Mouse (Mus musculus) lung, embryonic 16.5 days (tissue): Measurements from ENCODE around the gene Tacc2. TPM values are rescaled to one million over a fixed set of nuclear protein-coding genes. Genes with fewer than 3 reads are reported as not detected.
"Not testable (repeated sequence)": the region's sequence is repeated elsewhere in the genome, so short reads cannot be mapped to it uniquely, and the experiment has no call there.

Experiments used
- ATAC-seq: fragments of 200-750 bp; cut with Nextera tagmentation; 2 replicates; pipeline ENCODE4 v1.8.0; 2017; ENCODE audit warnings: low read depth, mild to moderate bottlenecking, moderate library complexity
- H3K27ac ChIP-seq: fragments of 300-500 bp; sonication (generic); 2 replicates; pipeline ENCODE4 v1.5.1; 2014; ENCODE audit warnings: mild to moderate bottlenecking, control low read depth, low read length
- H3K27me3 ChIP-seq: fragments of 300-500 bp; sonication (generic); 2 replicates; pipeline ENCODE4 v1.6.1; 2014; ENCODE audit warnings: low read depth, low read length, mixed read lengths; ENCODE audit not compliant: control insufficient read depth, insufficient read depth
- H3K36me3 ChIP-seq: fragments of 300-500 bp; sonication (generic); 2 replicates; pipeline ENCODE4 v1.6.1; 2014; ENCODE audit warnings: low read length; ENCODE audit not compliant: control insufficient read depth, insufficient read depth
- H3K4me1 ChIP-seq: fragments of 300-500 bp; sonication (generic); replicated peaks from 2 replicates; pipeline ENCODE4 v1.6.1; 2014; ENCODE audit warnings: low read length, mixed read lengths; ENCODE audit not compliant: control insufficient read depth, insufficient read depth
- H3K4me2 ChIP-seq: fragments of 300-500 bp; sonication (generic); 2 replicates; pipeline ENCODE4 v1.6.1; 2014; ENCODE audit warnings: low read depth, low read length, control low read depth
- H3K4me3 ChIP-seq: fragments of 300-500 bp; sonication (generic); 2 replicates; pipeline ENCODE4 v1.5.1; 2014; ENCODE audit warnings: mild to moderate bottlenecking, low read length, control low read depth
- H3K9ac ChIP-seq: fragments of 300-500 bp; sonication (generic); 2 replicates; pipeline ENCODE4 v1.6.1; 2014; ENCODE audit warnings: low read length, control low read depth
- H3K9me3 ChIP-seq: fragments of 300-500 bp; sonication (generic); 2 replicates; pipeline ENCODE4 v1.6.1; 2016; ENCODE audit warnings: low read length; ENCODE audit not compliant: control insufficient read depth
- WGBS: fragments of 180-500 bp; shearing (Covaris S2); extraction: QIAGEN DNeasy Blood & Tissue Kit; methylation state at CpG from one replicate; pipeline ENCODE4 v1.1.7; 2014; 5-methylcytosine and 5-hydroxymethylcytosine counted together
- polyA plus RNA-seq: library from polyadenylated mRNA; unstranded; fragments of >200 nt; fragmentation: Nextera tagmentation; extraction: Ambion mirVana; gene quantifications from 2 replicates; pipeline ENCODE4 v1.2.1, GENCODE M21; 2015

The Tacc2 gene
- polyA plus RNA-seq, 1 experiment from 2014 or later, result 21.7 TPM

DNA sequence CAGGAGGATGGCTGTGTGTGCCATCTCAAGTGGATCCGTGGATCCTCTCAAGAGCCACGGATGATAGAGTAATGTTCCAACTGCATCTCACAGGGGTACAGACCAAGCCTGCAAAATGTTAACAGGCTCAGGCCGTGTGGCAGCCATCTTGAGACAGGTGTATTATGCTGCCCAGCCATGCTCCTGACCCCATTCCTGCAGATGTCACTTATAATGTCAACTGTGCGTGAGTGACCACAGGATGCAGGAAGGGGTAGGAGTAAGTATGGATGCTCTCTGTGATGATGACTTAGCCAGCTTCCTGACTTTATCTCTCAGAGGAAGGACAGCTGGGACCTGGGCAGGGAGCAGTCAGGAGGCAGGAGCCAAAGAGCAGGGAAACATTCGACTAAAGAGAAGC, 86.8 kb downstream of the Tacc2 start:
- H3K4me3 ChIP-seq, result no peak overlapping the region
- no peak for ATAC-seq
- H3K27me3 ChIP-seq, result no peaks in the 10 kb centered on the region
- WGBS, result 93% methylated on average over 5 of the region's 5 CpGs
- H3K4me1 ChIP-seq, result peaks cover 8% of the 10 kb centered on the region
- no peak overlapping the region for H3K4me2 ChIP-seq
- no peak overlapping the region for H3K27ac ChIP-seq
- H3K9ac ChIP-seq, result no peak overlapping the region
- no peaks in the 10 kb centered on the region for H3K9me3 ChIP-seq
- peaks cover 2% of the 10 kb centered on the region; the same call in 1 of the 2 replicates for H3K36me3 ChIP-seq

DNA sequence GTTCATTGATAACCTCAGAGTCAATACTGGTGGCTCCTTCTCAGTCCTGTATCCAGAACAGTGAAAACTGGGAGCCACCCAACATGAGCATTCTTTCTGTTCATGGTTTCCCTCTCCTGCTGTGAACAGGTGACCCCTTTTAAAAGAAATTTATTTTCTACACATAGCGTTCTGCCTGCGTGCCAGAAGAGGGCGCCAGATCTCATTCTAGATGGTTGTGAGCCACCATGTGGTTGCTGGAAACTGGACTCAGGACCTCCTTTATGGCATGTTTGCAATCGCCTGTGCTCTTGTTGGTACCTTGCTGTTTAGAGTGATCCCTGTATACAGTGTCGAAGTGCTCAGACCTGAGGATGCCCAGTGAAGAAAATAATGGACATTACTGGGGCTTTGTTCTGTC, 87.4 kb downstream of the Tacc2 start:
- Histone ChIP-seq H3K9ac (no peak overlapping the region), H3K4me1 (peaks cover 14% of the 10 kb centered on the region), H3K36me3 (peaks cover 2% of the 10 kb centered on the region; the same call in 1 of the 2 replicates), H3K9me3 (no peaks in the 10 kb centered on the region), H3K27me3 (no peaks in the 10 kb centered on the region), H3K27ac (no peak overlapping the region), H3K4me2 (no peak overlapping the region), H3K4me3 (no peak overlapping the region)
- WGBS, result 88% methylated on average over 5 of the region's 5 CpGs
- ATAC-seq, result no peak

DNA sequence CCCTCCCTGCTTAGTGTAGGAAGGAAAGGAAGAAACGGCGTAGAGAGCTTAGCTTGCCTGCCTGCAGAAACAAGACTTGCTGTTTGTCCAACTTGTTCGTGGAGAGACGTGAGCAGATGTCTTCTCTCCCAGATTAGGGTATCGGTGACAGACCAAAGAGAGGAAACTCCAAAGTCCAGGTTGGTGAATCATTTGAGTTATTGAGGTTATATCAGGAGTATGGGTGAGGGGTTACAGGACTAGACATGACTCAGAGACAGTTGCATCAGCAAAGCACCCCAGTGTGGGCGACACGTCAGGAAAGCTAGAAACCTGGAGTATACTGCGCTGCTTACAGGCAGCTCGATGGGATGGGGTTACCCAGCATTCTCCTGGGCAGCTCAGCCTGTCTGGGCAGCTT, 88.1 kb downstream of the Tacc2 start:
- Histone ChIP-seq H3K9ac (no peak overlapping the region), H3K27ac (no peak overlapping the region), H3K36me3 (peaks cover 2% of the 10 kb centered on the region; the same call in 1 of the 2 replicates), H3K4me1 (peaks cover 21% of the 10 kb centered on the region), H3K4me2 (no peak overlapping the region), H3K4me3 (no peak overlapping the region), H3K27me3 (no peaks in the 10 kb centered on the region), H3K9me3 (no peaks in the 10 kb centered on the region)
- no peak for ATAC-seq
- WGBS, result 95% methylated on average over 9 of the region's 9 CpGs

DNA sequence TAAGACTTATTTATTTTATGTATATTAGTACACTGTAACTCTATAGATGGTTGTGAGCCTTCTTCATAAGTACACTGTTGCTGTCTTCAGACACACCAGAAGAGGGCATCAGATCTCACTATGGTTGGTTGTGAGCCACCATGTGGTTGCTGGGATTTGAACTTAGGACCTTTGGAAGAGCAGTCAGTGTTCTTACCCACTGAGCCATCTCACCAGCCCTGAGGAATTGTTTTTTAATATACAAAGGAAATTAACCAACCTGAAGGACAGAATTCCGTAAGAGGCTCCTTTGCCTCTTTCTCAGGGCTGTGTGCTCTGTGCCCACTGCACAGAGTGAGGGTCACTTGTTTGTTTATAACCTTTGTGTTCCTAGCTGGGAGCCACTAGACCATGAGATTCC, 90.8 kb downstream of the Tacc2 start:
- H3K27me3 ChIP-seq, H3K36me3 ChIP-seq, H3K4me2 ChIP-seq, ATAC-seq, H3K9ac ChIP-seq, H3K4me3 ChIP-seq, H3K27ac ChIP-seq, H3K9me3 ChIP-seq: not testable (repeated sequence)
- 89% methylated on average over 1 of the region's 1 CpGs for WGBS
- H3K4me1 ChIP-seq, result peaks cover 35% of the 10 kb centered on the region

DNA sequence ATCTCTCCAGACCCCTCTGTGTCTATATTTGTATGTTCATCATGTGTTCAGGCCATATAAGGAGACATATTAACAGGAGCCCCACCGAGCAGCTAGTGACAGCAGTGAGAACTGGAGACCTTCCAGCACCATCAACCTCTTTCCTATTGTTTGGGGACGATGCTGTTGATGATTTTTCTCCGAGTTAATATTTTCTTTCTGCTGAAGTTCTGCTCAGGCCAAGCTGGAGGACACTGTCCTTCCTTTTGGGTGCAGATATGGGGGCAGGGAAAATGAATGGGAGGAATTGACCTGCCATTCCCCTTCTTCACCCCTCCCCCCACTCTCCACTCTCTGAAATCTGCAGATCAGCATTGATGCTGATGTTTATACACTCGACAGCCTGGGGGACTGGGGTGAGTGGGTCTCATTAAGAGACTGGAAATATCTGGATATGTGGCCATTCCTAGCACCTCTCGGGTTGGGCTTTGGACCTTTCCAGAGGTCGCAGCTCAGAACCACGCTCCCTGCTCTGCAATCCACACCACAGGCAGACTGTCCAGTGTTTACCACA, 91.6 kb downstream of the Tacc2 start:
- Histone ChIP-seq H3K36me3 (no peaks in the 10 kb centered on the region), H3K9me3 (no peaks in the 10 kb centered on the region), H3K4me2 (no peak overlapping the region), H3K4me3 (no peak overlapping the region), H3K27ac (peak overlapping the region; percentile 75), H3K9ac (no peak overlapping the region), H3K27me3 (no peaks in the 10 kb centered on the region), H3K4me1 (peaks cover 37% of the 10 kb centered on the region)
- 29% methylated on average over 7 of the region's 7 CpGs for WGBS
- ATAC-seq, result peak; percentile 53

DNA sequence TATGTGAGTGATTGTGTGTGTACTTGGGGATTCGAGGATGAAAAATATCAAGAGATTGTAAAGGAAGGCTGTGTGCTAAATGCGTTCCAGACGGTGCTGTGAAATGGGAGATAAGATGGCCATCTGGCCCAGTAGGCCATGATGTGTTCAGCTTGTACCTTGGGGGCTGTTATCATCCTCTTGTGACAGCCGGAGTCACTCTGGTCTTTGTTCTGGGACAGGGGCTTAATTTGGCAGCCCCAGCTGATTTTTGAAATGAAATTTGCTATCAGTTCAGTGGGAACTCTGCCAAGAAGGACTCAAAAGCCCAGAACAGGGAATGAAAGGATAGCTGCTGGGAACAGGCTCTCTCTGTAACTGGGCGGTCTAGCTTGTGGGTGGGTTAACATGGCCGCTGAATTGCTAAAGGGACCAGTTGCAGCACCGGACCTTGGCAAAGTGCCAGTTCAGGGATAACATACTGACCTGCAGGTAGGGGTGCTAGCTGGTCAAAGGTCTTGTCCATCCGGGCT, 92.2 kb downstream of the Tacc2 start:
- Histone ChIP-seq H3K36me3 (no peaks in the 10 kb centered on the region), H3K9ac (no peak overlapping the region), H3K4me1 (peaks cover 42% of the 10 kb centered on the region), H3K4me2 (no peak overlapping the region), H3K9me3 (no peaks in the 10 kb centered on the region), H3K27me3 (no peaks in the 10 kb centered on the region), H3K27ac (peak overlapping the region; percentile 75), H3K4me3 (no peak overlapping the region)
- peak; percentile 77 for ATAC-seq
- WGBS, result 26% methylated on average over 8 of the region's 8 CpGs

DNA sequence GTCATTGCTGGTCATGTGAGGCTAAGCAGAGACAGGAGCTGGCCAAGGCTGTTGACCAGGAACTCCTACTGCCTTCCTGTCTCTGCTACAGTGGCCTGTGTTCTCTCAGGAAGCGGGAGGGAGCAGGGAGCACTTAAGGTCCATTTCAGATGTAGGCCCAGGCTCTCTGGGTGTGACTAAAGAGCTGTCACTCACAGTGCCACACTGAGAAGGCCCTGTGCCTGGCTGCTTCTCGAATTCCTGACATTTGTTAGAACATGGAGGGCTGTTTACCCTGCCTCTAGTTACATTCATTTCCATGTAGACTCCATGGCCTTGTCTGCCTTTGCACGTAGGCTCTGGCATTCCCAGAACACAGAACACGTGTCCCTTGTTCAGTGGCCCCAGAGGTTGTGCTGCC, 93.1 kb downstream of the Tacc2 start:
- ATAC-seq, result peak; percentile 29; the same call in 1 of the 2 replicates
- H3K27me3 ChIP-seq, result no peaks in the 10 kb centered on the region
- H3K4me1 ChIP-seq, result peaks cover 44% of the 10 kb centered on the region
- no peak overlapping the region for H3K4me2 ChIP-seq
- H3K4me3 ChIP-seq, result no peak overlapping the region
- WGBS, result 48% methylated on average over 4 of the region's 4 CpGs
- no peak overlapping the region for H3K9ac ChIP-seq
- H3K36me3 ChIP-seq, result no peaks in the 10 kb centered on the region
- no peaks in the 10 kb centered on the region for H3K9me3 ChIP-seq
- H3K27ac ChIP-seq, result peak overlapping the region; percentile 71

DNA sequence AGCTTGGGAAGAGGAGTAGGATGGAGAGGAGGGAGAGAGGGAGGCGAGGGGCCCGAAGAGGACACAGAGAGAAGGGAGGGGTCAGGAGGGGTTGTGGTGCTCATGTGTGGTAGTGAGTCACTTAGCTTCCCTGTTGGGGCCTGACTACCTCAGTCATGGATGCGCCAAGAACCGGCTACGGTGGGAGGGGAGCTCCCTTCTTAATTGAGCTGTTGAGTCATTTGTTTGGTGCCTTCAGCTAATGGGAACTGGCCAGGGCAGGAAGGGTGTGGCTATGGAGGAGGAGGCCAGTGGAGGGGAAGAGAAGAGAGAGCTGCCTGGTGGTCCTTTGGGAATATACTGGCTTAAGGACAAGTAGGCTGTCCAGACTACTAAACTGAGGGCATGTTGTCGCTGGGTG, 94.1 kb downstream of the Tacc2 start:
- no peak overlapping the region for H3K9ac ChIP-seq
- no peaks in the 10 kb centered on the region for H3K27me3 ChIP-seq
- H3K27ac ChIP-seq, result no peak overlapping the region
- ATAC-seq, result no peak
- H3K4me2 ChIP-seq, result no peak overlapping the region
- H3K9me3 ChIP-seq, result no peaks in the 10 kb centered on the region
- peaks cover 44% of the 10 kb centered on the region for H3K4me1 ChIP-seq
- 56% methylated on average over 6 of the region's 6 CpGs for WGBS
- H3K4me3 ChIP-seq, result no peak overlapping the region
- H3K36me3 ChIP-seq, result 0 out of 2 replicates have a peak, but pooled peaks cover 2% of the 10 kb centered on the region

DNA sequence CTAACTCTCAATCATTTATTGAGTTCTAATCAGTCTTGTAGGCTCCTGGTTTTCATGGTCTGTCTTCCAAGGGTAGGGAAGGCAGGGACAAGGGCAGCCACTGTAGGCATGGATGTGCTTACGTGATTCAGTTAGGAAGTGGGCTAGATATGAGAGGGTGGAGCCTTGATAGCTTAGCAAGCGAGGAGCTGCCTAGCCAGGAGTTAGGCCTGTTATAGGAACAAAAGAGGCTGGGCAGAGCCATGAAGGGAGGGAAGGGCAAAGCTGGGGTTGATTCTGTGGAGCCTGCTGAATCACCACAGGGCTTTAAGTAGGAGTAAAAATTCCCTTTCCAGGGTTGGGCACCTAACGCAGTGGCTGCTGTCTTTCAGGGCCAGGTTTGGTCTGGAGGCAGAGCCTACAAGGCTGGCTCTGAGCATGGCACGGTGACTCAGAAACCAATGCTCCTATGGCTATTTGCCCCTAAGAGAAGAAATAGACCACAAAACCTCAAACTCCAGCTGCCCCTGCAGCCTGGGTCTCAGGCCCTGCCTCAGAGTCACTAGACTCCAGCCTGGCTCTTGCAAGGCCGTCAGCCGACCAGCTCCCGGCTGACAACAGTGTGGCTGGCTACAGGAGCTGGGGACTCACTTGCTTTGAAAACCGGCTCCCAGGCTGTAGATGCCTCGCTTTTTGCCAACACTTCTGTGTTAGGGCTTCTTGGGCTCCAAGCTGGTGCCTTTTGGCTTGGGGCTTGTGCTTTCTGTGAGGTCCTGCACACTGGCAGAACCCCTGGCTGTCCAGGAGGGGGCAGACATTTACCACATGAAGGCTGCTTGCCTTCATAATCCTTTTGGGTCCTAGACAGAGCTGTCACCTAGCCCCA, 96.2 kb downstream of the Tacc2 start:
- H3K4me1 ChIP-seq, result peaks cover 45% of the 10 kb centered on the region
- no peak overlapping the region for H3K9ac ChIP-seq
- 0 out of 2 replicates have a peak, but pooled peaks cover 3% of the 10 kb centered on the region for H3K36me3 ChIP-seq
- no peaks in the 10 kb centered on the region for H3K27me3 ChIP-seq
- no peak overlapping the region for H3K4me2 ChIP-seq
- no peak overlapping the region for H3K4me3 ChIP-seq
- no peak for ATAC-seq
- WGBS, result 64% methylated on average over 9 of the region's 9 CpGs
- no peaks in the 10 kb centered on the region for H3K9me3 ChIP-seq
- H3K27ac ChIP-seq, result peak overlapping the region; percentile 31; the same call in 1 of the 2 replicates
